Mouse (Mus musculus) urinary bladder, postnatal 4 days (tissue): ENCODE results near the gene Plppr5.

ENCODE experiments used
- DNase-seq, 2 experiments: peaks; one replicate each; pipeline ENCODE4 v3.0.0; 2021 to 2022; ENCODE audit warnings: low spot score in 2 of 2

Gene Plppr5

DNA sequence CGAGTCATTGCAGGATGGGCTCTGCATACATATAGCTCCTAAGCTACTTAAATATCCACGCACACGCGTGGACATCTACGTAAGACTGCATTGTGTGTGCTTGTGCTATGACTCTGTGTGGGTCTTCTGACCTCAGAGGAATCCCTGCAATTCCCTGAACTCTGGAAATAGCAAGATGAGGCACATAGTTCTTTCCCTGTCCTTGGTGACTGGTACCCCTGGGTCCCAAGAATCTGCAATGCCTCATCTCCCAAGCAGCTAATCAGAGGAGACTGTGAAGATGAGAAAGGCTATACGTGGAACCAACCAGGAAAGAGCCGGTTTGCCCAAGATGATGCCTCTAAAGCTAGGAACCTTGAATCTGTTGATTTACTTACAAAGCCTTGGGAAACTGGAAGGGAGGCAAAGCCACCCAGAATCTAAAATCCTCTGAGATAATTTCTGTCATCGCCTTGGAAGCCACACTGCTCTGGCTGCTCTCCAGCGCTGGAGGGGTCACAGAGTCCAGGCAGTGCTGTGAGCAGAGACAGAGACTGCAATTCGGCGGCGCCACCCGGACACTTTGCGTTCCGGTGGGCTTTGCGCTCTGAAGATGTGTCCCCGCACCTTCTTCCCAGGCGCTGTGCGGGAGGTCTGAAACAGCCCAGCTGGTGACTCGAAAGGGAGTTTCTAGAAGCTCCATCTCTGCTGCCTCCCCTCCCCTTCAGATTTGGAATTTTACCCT lies at the start of gene Plppr5:
Gene Plppr5 (plus strand): TSS at position 308 of the 724 bp plus-strand sequence.
- peak; percentile 26 to 59 for DNase-seq

DNA sequence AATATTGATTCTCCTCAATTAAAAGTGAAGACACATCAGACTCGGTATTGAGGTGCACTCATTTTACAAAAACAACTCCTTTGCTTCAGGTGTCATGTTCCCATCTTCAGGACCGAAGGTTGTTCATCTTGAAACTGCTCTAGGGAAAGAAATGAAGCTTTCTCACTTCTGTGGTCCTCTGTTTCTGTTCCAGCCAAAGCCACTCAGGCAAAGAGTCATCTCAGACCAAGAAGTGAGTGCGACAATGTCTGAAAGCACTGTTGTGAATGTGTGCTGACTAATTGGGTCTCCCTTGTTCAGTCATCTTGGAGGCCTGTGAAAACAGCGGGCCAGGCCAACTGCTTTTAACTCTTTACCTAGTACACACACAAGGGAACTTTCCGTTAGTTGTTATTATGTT lies 24.7 kb upstream of the Plppr5 start:
- no peak for DNase-seq

DNA sequence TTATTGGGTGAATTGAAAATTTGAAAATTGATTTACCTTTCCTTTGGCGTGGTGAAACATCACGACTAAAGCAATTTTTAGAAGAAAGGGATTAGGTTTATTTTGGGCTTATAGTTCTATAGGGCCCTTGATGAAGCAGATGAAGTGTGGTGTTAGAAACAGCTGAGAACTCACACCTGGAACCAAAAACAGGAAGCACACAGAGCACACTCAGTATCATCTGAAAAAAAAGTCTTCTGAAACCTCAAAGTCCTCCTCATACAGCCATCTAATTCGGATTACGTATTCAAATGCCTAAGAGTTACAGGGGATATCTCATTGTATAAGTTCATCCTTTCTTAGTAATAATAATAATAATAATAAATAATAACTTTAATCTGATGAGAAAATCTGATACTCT lies 24.1 kb upstream of the Plppr5 start:
- no peak for DNase-seq

DNA sequence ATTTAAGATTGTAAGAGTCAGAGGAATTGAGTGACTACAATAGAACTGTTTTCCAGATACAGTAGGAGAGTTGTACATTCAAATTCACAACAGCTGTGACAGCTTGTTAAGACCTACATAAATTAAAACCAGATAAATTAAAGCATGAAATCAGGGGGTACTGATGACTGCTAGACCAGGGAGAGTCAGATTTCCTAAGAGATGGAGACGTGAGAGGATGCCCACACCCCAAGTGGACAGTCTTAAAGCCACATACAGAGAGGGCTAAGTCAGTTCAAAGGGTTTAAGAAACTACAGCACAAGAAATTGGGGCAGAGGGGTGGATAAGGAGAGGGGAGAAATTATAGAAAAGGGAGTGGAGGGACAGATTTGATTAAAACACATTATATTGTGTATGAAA lies 17.7 kb upstream of the Plppr5 start:
- DNase-seq: no peak

DNA sequence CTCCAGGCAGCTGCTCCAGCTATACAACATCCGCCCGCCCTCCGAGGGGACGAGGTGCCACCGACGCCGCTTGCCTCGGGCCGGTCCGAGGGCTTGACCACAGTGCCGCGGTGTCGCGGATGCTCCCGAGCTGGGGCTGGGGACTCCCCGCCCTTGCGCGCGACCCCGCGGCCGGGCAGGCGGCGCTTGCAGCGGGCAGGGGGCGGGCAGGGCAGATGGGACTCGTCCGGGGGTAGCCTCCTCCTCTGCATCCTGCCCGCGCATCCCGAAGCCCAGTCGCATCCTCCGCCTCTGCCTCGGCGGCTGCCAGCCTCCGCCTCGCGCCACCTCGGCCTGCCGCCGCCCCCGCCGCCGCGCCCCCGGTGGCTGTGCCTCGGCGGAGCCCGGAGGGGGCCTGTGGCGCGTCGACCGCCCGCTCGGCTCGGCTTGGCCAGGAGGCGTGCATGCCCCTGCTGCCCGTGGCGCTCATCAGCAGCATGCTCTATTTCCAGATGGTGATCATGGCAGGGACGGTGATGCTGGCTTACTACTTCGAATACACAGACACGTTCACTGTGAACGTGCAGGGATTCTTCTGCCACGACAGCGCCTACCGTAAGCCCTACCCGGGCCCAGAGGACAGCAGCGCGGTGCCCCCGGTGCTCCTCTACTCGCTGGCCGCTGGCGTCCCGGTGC lies 754 bp downstream of the Plppr5 start:
- peak in 1 of 2 experiments; percentile 59 for DNase-seq

DNA sequence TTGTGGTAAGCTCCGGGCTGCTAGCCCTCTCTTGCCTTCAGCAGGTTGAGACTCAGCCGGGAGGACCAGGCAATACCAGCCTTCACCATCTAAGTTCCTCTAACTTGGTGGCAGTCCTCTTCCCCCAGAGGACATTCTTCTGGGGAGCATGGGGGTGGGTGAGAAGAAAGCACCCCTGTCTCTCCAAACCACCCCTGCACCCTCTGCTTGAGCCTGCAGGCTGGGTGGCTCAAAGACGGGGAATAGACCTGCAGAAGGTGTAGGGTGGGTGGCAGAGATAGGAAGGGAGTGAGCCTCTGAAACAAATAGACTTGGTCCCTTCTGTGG lies 1.3 kb downstream of the Plppr5 start:
- no peak for DNase-seq

DNA sequence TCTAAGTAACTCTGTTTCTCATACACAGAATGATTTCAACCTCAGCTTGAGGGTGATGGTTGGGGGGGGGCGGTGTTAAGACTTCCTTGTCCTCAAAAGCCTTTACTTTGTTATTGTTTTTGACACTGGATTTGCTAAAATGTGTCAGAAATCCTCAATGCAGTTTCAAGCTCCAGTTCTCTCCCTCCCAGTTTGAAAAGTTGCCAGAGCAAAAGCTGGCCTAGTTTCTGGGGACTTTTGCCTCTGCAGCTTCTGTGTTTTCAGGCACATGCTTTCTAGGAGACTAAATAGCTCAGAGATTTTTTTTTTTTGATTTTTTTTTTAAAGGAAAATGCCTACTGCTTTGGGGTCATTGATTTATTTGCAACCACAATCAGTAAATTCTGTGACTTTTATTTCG lies 2.7 kb downstream of the Plppr5 start:
- no peak for DNase-seq

DNA sequence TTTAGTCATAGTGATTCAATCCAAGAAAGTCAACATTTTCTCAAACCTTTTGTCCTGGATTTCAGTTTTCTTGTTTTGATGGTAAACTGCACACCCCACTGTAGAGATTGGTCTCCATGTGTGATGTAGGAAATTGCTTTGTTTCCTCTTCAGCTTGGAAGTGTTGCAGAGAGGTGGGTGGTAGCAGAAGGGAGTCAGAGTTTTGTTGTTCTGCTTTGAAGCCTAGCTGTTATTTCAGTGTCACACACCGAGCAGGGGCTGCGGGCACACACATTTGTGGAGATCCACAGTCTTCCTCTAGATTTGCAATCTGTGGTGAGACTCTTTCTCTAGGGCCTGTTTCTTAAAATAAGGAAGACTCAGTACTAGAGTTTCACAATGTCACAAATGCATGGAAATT lies 8.0 kb downstream of the Plppr5 start:
- no peak for DNase-seq

DNA sequence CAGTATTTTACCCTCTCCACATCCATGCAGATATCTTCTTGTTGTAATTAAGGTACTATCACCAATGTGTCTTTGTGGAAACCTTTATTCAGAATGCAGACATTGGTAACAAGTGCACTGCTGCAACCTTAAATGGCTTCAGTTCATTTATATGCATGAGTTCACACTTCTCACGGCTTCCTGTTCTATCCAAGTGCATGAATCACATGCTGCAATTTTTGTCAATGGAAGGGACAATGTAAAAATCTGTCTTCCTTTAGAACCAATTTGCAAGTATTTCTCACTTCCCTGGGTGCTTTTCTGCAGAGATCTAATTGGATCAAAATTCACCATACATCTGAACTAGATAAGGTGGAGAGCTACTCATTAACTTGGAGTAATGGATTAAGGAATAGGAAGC lies 27.8 kb downstream of the Plppr5 start:
- DNase-seq: no peak

DNA sequence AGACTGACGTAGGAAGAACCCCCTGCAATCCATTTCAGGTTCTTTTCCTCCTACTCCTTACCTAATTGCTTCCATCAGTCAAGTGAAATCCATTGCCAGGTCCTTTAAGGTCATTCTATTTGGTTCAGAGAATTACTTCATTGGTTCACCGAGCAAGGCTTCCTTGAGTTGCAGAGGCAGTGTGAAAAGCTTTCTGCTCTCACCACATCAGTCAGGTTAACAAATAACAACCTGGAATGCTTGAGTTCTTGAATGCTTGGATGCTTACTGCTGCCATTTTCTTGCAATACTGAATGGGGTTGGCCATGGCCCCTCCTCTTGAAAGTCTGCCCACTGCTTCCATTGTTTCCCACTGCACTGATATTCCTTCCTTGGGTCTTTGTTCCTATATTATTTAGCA lies 28.8 kb downstream of the Plppr5 start:
- DNase-seq: no peak

DNA sequence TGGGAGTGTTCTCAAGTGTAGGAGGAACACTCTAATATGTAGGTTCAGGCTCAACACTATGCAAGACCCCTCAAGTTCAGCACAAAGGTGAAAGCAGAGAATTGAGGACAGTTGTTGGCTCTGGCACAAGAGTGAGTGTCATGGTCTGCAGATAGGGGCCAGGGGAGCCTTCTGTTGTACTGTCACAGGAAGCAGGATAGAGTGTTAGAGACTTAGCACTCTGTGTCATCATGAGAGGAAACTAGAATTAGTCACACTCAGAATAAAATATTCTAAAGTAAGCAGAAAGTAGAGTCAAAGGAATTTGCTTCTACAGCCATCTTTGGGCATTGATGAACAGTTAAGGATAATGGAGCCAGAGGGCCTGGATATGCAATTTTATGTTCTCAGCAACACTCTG lies 31.7 kb downstream of the Plppr5 start:
- no peak for DNase-seq

DNA sequence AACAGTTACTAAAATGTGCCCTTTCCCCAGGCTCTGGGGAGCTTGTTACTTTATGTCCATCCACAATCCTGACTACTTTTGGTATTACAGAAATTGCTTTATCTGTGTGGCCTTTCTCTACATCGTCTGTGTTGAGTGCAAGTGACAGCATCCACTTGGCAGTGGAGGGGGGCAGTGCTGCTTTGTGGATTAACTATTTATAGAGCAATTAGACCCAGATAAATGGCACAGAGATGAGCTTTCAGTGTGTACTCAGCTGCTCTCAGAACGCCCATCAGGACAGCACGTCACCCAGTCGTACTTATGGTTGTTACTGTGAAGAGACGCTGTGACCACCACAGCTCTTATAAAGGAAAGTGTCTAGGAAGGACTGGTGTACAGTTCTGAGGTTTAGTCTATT lies 36.8 kb downstream of the Plppr5 start:
- DNase-seq: no peak

DNA sequence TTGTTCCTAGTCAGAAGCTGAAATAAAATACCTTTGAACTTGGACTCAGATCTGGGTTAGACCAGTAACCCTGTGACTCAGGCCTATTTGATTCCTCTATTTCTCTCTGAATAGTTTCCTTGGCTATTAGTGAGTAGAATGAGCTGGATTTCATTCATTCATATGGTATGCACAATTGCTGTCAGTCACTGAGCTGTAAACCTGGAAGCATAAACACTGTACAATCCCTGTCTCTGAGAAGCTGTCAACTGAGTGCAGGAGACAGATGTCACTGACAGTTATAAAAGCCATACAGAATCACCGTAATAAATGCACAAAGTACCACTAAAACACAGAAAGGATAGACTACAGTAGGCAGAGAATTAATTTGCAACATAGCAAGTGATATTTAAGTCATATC lies 40.2 kb downstream of the Plppr5 start:
- DNase-seq: no peak

DNA sequence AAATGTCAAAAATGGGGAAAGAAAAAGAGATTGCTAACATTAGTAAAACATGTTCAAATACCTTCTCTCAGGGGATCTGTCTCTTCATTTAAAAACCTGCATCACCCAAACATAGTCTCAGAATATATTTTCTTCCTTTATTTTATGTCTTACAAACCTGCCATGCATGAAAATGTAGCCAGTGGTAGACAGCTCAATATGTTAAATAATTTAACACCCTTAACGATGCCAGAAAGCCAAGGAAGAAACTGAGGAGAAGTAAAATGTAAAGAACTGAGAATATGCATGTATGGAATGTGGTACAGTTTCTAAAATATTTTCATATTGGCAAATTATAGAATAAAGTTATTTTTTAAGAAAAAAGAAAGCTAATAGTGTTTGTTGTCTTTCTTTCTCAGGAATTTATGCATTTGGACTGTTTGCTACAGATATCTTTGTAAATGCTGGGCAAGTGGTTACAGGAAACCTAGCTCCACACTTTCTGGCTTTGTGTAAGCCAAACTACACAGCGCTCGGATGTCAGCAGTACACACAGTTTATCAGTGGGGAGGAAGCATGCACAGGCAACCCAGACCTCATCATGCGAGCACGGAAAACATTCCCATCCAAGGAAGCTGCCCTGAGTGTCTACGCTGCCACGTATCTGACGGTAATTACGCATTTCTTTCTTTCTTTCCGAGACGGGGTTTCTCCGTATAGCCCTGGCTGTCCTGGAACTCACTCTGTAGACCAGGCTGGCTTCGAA lies 50.8 kb downstream of the Plppr5 start:
- no peak for DNase-seq

DNA sequence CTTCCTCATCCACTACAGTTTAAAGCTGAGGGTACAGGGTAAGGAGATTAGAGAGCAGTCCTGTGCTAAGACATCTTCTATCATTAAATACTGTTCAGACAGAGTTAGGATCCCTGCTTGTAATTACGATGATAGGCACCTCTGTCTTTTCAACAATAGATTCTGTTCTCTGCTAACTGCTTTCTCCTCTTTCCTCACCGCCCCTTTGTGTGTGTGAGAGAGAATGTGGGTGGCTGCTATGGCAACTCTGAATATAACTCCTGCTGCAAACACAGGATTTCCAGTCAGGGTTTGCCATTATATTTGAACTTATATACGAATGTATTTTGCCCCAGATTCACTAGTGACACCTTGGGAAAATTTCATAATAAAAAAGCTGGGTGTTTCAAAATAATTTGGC lies 54.2 kb downstream of the Plppr5 start:
- no peak for DNase-seq

DNA sequence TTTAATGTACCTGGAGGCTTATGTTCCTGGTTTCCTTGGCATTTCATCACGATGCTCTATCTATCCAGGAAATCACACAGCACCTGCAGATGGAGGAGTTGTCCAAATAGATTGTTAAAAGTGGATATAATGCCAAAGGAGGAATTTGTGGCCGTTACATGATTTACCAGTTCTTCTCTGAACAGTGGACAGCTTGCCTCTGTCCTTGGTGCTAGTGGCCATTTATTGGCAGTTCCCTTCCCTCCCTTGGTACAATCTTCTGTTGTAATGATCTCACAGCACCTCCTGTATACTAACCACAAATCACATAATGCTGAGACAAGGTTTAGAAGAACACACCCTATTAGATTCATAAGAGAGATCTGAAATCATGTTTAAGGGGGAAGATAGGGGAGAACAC lies 55.7 kb downstream of the Plppr5 start:
- DNase-seq: no peak

DNA sequence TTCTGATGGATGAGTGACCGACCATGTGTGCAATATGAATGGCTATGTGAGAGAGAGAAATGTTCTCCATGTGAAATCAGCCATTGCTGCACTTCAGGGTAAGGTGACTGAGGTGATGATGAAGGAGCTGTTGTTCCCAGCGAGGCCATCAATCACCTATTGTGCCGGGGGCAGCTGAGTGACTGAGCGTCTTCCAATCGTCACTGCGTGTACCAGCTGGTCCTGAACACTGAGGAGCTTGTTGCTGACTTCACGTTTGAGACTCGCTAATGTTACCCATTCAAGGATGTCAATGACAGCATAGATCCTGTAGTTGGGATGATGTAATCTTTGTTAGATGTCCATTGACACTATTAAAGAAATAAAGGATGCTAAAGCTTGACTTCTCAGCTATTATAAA lies 74.0 kb downstream of the Plppr5 start:
- no peak for DNase-seq

DNA sequence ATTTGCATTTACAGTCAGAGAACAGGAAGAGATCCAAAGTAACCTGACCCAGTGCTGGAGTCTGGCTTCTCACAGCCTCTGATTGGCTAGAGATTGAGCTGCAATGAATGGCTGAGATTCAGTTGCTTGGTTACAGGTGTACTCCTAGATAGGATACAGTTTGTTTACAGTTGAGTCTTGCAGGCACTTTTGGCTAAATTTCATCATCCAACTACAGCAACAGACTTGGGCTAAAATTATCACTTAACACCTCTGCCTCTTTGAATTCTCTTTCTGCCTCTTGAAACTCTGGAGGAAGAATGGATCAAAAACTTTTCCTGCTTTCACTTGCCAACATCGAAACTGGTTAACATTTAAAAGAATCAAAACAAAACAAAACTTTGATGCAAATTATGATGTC lies 89.7 kb downstream of the Plppr5 start:
- no peak for DNase-seq

DNA sequence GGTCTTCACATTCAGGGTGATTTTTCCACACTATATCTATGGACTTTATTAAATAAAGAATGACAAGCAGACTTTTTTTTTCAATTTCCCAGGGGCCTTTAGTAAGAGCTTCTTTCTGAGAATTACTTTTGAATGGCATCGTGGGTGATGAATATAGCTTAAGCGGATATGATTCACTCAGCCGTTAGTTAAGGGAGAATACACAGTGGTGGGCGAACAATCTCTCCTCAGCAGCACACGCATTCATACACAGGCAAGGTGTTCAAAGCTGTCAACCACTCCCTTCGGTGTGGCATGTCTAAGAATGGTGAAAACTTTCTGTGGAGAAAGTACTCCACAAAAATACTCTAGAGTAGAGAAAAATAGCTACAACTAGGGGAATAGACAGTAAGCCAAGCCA lies 104.6 kb downstream of the Plppr5 start:
- DNase-seq: no peak

DNA sequence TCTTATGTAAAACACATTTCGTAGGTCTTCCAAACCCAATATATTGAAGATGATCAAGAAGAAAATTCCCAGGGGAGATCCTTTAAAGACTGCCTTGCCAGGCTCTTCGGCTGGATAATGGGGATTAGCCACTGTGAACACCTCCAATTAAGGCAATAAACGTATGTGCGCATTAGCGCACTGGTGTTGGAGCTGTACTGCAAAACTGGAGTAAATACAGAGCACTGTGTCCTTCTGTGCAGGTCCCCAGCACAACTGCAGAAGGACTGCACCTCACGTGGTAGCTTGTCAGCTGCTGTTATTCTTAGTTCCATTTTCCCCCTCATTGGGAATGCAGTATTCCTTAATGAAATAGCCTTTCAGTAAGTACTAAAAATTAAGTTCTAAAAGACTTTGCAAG lies 110.0 kb downstream of the Plppr5 start:
- DNase-seq: no peak

DNA sequence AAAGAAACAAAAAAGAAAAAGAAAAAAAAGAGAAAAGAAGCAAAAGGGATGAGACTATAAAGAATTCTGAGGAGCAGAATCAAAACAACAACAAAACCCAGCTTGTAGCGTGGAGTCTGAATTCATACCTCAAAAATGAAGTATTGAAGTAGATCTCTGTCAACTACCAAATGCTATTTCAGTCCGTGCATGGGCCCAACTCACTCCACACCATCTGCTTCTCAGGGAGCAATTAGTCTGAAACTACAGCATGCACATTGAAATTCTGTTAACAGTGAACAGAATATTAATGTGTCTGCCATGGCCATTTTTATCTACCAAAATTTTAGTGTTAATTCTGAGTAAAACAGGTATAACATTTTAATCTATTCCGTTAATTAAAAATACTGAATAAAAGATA lies 111.4 kb downstream of the Plppr5 start:
- no peak for DNase-seq

DNA sequence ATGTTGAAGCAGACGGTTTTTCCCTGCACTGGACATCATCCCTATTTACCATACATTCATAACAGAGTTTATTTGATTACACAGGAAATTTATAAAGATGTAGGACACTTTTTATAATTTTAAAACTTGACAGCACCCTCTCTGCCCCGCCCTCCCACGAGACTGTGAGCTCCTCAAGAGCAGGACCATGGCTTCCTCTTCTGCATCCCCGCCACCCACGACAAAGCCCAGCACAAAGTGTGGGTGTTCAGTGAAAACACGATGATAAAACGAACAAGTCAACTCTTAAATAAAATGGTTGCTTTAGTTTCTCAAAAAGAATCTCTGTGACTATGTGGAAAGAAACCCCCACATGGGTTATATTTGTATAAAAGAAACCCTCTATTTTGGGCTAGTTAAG lies 112.0 kb downstream of the Plppr5 start:
- DNase-seq: no peak

DNA sequence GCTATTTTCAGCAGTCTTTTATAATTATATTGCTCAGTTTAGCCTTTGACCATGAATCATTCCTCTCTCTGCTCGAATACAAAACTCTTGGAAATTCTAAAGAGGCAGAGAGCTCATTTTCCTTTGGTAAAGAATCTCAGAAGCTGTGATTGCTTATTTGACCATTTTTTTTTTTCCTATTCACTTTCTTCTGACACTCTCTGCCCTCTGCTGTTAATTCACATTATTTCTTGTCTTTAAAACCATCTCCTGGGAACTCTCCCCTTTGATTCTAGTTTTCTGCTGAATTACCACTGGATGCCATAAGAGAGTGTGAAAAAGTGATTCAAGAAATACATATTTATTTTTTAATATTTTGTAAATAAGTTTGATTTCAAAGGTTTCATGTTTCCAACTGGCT lies 120.1 kb downstream of the Plppr5 start:
- no peak for DNase-seq
